Mouse (Mus musculus): Measurements from ENCODE around the gene Ccdc63. TPM values are rescaled to one million over a fixed set of nuclear protein-coding genes. Genes with fewer than 3 reads are reported as not detected.
"Not testable (repeated sequence)": the region's sequence is repeated elsewhere in the genome, so short reads cannot be mapped to it uniquely, and the experiment has no call there.

Ccdc63 gene
- polyA plus RNA-seq, 1 experiment, result 8.2 TPM

- TF ChIP-seq CTCF (IDR thresholded peaks at IDR 0.05; ENCODE audit: control insufficient read depth, insufficient read depth, low read length) (no peak), POLR2A (IDR thresholded peaks at IDR 0.05; ENCODE audit: borderline replicate concordance, control insufficient read depth, low read depth, low read length) (no peak)
- Histone ChIP-seq H3K27ac (ENCODE audit: control insufficient read depth, insufficient read depth, low read depth, low read length, poor library complexity) (peak overlapping the region; percentile 83), H3K4me1 (ENCODE audit: control insufficient read depth, insufficient read depth, low read length) (peaks cover 3% of the 10 kb centered on the region; the same call in 1 of the 2 replicates), H3K4me3 (replicated peaks; ENCODE audit: control insufficient read depth, low read depth, low read length) (peak overlapping the region; percentile 51)
- WGBS, result 2% methylated on average over 15 of the region's 15 CpGs
Observed at GRCm38 (mm10) chr5:122145381-122146055, 4.9 kb upstream of the Ccdc63 start.

GRCm38 (mm10) chr5:122144825-122145224 is 4.2 kb upstream of the Ccdc63 start:
- TF ChIP-seq CTCF (IDR thresholded peaks at IDR 0.05; ENCODE audit: control insufficient read depth, insufficient read depth, low read length), result no peak
- no peak for TF ChIP-seq POLR2A (IDR thresholded peaks at IDR 0.05; ENCODE audit: borderline replicate concordance, control insufficient read depth, low read depth, low read length)
- Histone ChIP-seq H3K4me3 (replicated peaks; ENCODE audit: control insufficient read depth, low read depth, low read length) (peak overlapping the region; percentile 37), H3K27ac (ENCODE audit: control insufficient read depth, insufficient read depth, low read depth, low read length, poor library complexity) (peak overlapping the region; percentile 83), H3K4me1 (ENCODE audit: control insufficient read depth, insufficient read depth, low read length) (peaks cover 3% of the 10 kb centered on the region; the same call in 1 of the 2 replicates)
- 57% methylated on average over 4 of the region's 4 CpGs for WGBS

- H3K4me3 ChIP-seq (replicated peaks; ENCODE audit: control insufficient read depth, low read depth, low read length), result no peak overlapping the region
- no peak overlapping the region for H3K27ac ChIP-seq (ENCODE audit: control insufficient read depth, insufficient read depth, low read depth, low read length, poor library complexity)
- TF ChIP-seq CTCF (IDR thresholded peaks at IDR 0.05; ENCODE audit: control insufficient read depth, insufficient read depth, low read length), result no peak
- no peak for TF ChIP-seq POLR2A (IDR thresholded peaks at IDR 0.05; ENCODE audit: borderline replicate concordance, control insufficient read depth, low read depth, low read length)
- H3K4me1 ChIP-seq (ENCODE audit: control insufficient read depth, insufficient read depth, low read length), result peaks cover 3% of the 10 kb centered on the region; the same call in 1 of the 2 replicates
- 78% methylated on average over 15 of the region's 15 CpGs for WGBS
Observed at GRCm38 (mm10) chr5:122143543-122143942, 2.9 kb upstream of the Ccdc63 start.

GRCm38 (mm10) chr5:122142230-122142992 is 1.8 kb upstream of the Ccdc63 start:
- WGBS, result 23% methylated on average over 8 of the region's 8 CpGs
- TF ChIP-seq POLR2A (IDR thresholded peaks at IDR 0.05; ENCODE audit: borderline replicate concordance, control insufficient read depth, low read depth, low read length), result no peak
- TF ChIP-seq CTCF (IDR thresholded peaks at IDR 0.05; ENCODE audit: control insufficient read depth, insufficient read depth, low read length), result peak; percentile 80
- peaks cover 3% of the 10 kb centered on the region; the same call in 1 of the 2 replicates for H3K4me1 ChIP-seq (ENCODE audit: control insufficient read depth, insufficient read depth, low read length)
- no peak overlapping the region for H3K27ac ChIP-seq (ENCODE audit: control insufficient read depth, insufficient read depth, low read depth, low read length, poor library complexity)
- H3K4me3 ChIP-seq (replicated peaks; ENCODE audit: control insufficient read depth, low read depth, low read length), result no peak overlapping the region

- not testable (repeated sequence) for H3K27ac ChIP-seq (ENCODE audit: control insufficient read depth, insufficient read depth, low read depth, low read length, poor library complexity); H3K4me1 ChIP-seq (ENCODE audit: control insufficient read depth, insufficient read depth, low read length); H3K4me3 ChIP-seq (replicated peaks; ENCODE audit: control insufficient read depth, low read depth, low read length)
- 65% methylated on average over 2 of the region's 2 CpGs for WGBS
Observed at GRCm38 (mm10) chr5:122139771-122140170, 852 bp downstream of the Ccdc63 start.

- H3K27ac ChIP-seq (ENCODE audit: control insufficient read depth, insufficient read depth, low read depth, low read length, poor library complexity), result no peak overlapping the region
- TF ChIP-seq CTCF (IDR thresholded peaks at IDR 0.05; ENCODE audit: control insufficient read depth, insufficient read depth, low read length), result no peak
- no peak for TF ChIP-seq POLR2A (IDR thresholded peaks at IDR 0.05; ENCODE audit: borderline replicate concordance, control insufficient read depth, low read depth, low read length)
- H3K4me3 ChIP-seq (replicated peaks; ENCODE audit: control insufficient read depth, low read depth, low read length), result no peak overlapping the region
- no peaks in the 10 kb centered on the region; the same call in 1 of the 2 replicates for H3K4me1 ChIP-seq (ENCODE audit: control insufficient read depth, insufficient read depth, low read length)
- 82% methylated on average over 15 of the region's 15 CpGs for WGBS
Observed at GRCm38 (mm10) chr5:122138856-122139255, 1.8 kb downstream of the Ccdc63 start.

- Histone ChIP-seq H3K4me3 (replicated peaks; ENCODE audit: control insufficient read depth, low read depth, low read length) (no peak overlapping the region), H3K4me1 (ENCODE audit: control insufficient read depth, insufficient read depth, low read length) (peaks cover 2% of the 10 kb centered on the region), H3K27ac (ENCODE audit: control insufficient read depth, insufficient read depth, low read depth, low read length, poor library complexity) (no peak overlapping the region)
- WGBS, result 73% methylated on average over 14 of the region's 14 CpGs
- TF ChIP-seq CTCF (IDR thresholded peaks at IDR 0.05; ENCODE audit: control insufficient read depth, insufficient read depth, low read length) (no peak), POLR2A (IDR thresholded peaks at IDR 0.05; ENCODE audit: borderline replicate concordance, control insufficient read depth, low read depth, low read length) (no peak)
Observed at GRCm38 (mm10) chr5:122136508-122137408, 3.9 kb downstream of the Ccdc63 start.
